Mouse (Mus musculus) E14TG2a.4 (cell line): ENCODE measurements around the gene Doc2g.
A peak's percentile ranks its signal among the peaks of the same experiment; 100 is the strongest.
"Not testable (repeated sequence)": the region's sequence is repeated elsewhere in the genome, so short reads cannot be mapped to it uniquely, and the experiment has no call there.

ENCODE experiments used
- H3K27me3 ChIP-seq: 2 replicates; pipeline ENCODE4 v1.6.1; 2014; ENCODE audit warnings: low read length, control low read depth; ENCODE audit not compliant: insufficient read depth
- H3K36me3 ChIP-seq: 2 replicates; pipeline ENCODE4 v1.6.1; 2014; ENCODE audit warnings: low read length, control low read depth; ENCODE audit not compliant: insufficient read depth
- H3K4me1 ChIP-seq: replicated peaks from 2 replicates; pipeline ENCODE4 v1.6.1; 2014; ENCODE audit warnings: low read depth, low read length, control low read depth
- H3K4me3 ChIP-seq: replicated peaks from 2 replicates; pipeline ENCODE4 v1.5.1; 2014; ENCODE audit warnings: mild to moderate bottlenecking, low read length
- H3K9me3 ChIP-seq: 2 replicates; pipeline ENCODE4 v1.6.1; 2014; ENCODE audit warnings: low read length, control low read depth
- CTCF ChIP-seq: conservative IDR thresholded peaks from 2 replicates; pipeline ENCODE4 v1.5.1; 2014; ENCODE audit warnings: low read length
- NANOG ChIP-seq: IDR thresholded peaks from 2 replicates; pipeline ENCODE4 v1.6.1; 2014; ENCODE audit warnings: borderline replicate concordance, low read length, mixed read lengths
- POU5F1 ChIP-seq: IDR thresholded peaks from 2 replicates; pipeline ENCODE4 v1.6.1; 2014; ENCODE audit warnings: low read length, borderline replicate concordance

Doc2g gene

DNA sequence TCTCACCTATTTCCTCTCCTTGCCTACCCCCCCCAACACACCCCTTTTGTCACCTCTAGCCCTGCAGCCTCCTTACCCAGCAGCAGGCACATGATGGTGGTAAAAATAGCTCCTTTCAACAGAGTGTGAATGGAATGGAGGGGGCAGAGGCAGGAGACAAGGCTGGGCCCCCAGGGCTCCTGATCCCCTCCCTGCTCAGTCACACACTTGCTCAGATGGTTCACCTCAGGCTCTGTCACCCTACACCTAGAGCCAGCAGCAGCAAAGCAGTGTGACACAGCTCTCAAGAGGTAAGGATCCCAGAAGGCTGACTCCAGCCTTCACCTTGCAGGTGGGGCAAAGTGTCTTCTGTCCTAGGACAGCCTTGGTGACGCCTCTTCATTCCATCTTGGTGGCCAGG, at the start of gene Doc2g:
Gene Doc2g, plus strand, starts transcription at position 202 of the 400 bp plus-strand sequence.
- no peak for TF ChIP-seq CTCF
- no peak for TF ChIP-seq POU5F1
- TF ChIP-seq NANOG: no peak
- Histone ChIP-seq H3K27me3 (no peaks in the 10 kb centered on the region; the same call in 1 of the 2 replicates), H3K9me3 (no peaks in the 10 kb centered on the region), H3K4me3 (peak within 1 kb of the TSS; percentile 72), H3K4me1 (peaks cover 69% of the 10 kb centered on the region), H3K36me3 (peaks cover 40% of the 10 kb centered on the region)

DNA sequence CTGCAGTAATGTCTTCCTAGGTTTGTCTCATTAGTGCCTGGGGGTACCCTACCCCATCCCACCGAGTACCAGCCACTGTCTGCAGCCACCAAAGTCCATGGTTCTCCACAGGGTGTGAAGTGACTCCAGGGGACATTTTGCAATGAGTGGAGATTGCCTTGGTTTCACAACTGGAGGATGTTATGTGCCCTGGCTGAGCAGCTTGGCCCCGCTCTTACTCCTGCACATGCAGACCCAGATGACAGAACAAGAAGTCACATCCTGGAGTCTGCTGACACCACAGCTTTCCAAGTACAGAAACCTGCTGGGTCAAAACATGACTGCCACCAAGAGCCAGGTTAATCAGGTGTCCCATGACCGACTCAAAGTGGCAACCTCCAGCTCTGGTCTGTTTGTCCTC, 48.1 kb upstream of the Doc2g start:
- TF ChIP-seq CTCF: no peak
- TF ChIP-seq NANOG: no peak
- TF ChIP-seq POU5F1: no peak
- Histone ChIP-seq H3K4me3 (no peak overlapping the region), H3K36me3 (no peaks in the 10 kb centered on the region), H3K4me1 (peaks cover 4% of the 10 kb centered on the region; the same call in 1 of the 2 replicates), H3K27me3 (peaks cover 20% of the 10 kb centered on the region), H3K9me3 (no peaks in the 10 kb centered on the region)

DNA sequence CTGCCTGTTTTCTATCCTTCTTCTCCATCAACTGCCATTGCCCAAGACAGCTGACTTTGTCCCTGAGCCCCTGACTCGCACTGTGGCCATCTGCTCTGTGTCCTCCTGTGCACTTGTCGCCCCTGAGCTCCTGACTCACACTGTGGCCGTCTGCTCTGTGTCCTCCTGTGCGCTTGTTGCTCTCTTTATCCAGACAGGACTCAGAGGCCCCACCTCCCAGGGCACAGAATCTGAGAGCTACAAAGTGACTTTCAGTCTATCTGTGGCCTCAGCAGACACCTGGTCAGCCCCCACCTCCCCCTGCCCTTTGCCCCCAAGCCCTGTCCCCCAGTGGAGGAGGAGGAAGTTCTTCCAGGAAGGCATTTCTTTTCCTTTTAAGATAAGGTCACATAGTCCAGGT, 47.3 kb upstream of the Doc2g start:
- H3K4me3 ChIP-seq: no peak overlapping the region
- peaks cover 20% of the 10 kb centered on the region for H3K27me3 ChIP-seq
- H3K36me3 ChIP-seq: no peaks in the 10 kb centered on the region
- H3K9me3 ChIP-seq: no peaks in the 10 kb centered on the region
- no peaks in the 10 kb centered on the region for H3K4me1 ChIP-seq
- TF ChIP-seq NANOG (no peak), POU5F1 (no peak), CTCF (no peak)

DNA sequence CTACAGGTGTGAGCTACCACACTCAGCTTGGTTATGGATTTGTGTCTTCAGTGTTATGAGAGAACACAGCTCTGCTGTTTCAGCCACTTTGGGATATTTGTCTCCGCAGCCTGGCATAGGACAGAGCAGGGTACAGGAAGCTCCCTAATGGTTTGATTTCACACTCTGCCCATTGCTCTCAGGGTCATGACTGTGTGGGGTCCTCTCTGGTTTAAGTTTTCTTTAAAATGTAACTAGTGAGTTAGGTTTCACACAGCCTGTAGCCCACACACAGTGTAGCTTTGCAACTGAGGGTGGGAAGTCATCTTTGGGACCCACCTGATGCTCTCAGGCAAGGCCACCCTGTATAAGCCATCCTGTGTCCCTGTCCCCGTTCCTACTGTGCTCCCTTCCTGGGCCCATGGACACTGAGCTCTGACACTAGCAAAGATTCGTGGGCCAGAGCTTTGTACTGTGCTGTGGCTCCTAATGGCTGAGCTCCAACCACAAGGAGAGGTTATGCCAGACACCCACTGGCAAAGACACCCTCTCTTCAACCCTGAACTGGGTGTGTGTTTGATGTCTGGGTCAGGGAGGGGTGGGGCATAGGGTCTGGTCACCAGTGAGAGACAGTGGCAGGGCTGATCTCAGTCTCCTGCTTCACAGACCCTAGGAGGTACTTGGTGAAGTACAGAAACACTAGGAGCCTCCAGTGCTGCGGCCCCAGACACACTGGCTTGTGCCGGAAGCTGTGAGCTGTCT, 45.6 kb upstream of the Doc2g start:
- not testable (repeated sequence) for H3K9me3 ChIP-seq

DNA sequence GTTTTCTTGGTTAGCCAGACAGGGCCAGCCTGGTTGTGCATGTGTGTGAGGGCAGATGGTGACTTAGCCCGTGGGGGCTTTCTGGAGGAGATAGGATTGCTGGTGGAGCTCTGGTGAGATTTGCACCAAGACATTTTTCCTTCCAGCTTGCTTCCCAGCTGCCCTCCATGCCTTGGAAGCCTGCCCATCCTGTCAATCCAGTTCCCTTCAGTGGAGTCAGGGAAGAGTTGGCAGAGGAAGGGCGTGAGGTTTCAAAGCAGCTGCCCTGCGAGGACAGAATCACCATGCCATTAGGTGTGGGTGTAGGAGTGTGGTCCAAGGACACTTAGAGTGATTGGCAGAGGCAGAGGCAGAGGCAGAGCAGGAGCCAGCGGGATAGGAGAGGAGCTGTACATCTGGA, 44.6 kb upstream of the Doc2g start, which contains the start of gene Aldh3b3:
Gene Aldh3b3, plus strand, starts transcription at position 176 of the 400 bp plus-strand sequence.
- Histone ChIP-seq H3K36me3 (no peaks in the 10 kb centered on the region), H3K4me3 (no peak within 1 kb of the TSS), H3K9me3 (no peaks in the 10 kb centered on the region), H3K27me3 (peaks cover 20% of the 10 kb centered on the region), H3K4me1 (no peaks in the 10 kb centered on the region)
- no peak for TF ChIP-seq POU5F1

More for the DNA sequence above, 45.6 kb upstream of the Doc2g start:
- not testable (repeated sequence) for H3K36me3 ChIP-seq, H3K4me1 ChIP-seq, H3K4me3 ChIP-seq
- peaks cover 20% of the 10 kb centered on the region for H3K27me3 ChIP-seq

DNA sequence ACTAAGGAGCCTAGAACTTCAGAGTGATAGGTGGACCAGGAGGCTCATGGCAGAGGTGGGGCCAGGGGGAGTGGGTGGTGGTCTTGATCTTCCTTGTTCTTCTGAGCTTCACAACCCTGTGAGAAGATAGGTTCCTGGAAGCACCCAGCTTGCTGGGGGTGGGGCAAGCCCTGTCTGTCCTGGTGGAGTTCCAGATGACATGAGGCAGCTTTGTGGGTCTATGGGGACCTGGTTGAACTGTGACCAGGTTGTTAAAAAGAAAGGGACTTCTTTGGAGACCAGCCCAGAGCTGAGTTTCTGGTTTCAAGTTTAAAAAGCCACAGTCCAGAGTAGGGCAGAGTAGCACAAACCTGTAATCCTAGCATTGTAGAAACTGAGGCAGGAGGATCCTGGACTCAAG, 44.1 kb upstream of the Doc2g start:
- no peaks in the 10 kb centered on the region for H3K4me1 ChIP-seq
- H3K4me3 ChIP-seq: no peak overlapping the region
- H3K27me3 ChIP-seq: peaks cover 20% of the 10 kb centered on the region
- H3K9me3 ChIP-seq: no peaks in the 10 kb centered on the region
- no peak for TF ChIP-seq NANOG
- no peak for TF ChIP-seq CTCF
- TF ChIP-seq POU5F1: no peak
- H3K36me3 ChIP-seq: no peaks in the 10 kb centered on the region

DNA sequence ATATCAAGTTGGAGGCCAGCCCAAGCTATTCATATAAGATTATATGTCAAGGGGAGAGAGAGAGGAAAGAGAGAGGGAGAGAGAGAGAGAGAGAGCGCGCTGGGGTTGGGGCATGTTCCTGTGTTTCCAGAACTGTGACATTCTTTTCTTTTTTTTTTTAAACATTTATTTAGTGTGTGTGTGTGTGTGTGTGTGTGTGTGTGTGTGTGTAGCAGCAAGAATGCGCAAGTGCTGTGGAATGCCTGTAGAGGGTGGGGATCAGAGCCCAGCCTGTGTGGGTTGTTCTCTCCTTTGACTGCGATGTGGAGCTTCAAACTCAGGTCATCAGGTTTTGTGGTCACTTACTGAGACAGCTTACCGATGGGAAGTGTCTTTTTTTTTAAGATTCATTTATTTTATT, 42.9 kb upstream of the Doc2g start:
- Histone ChIP-seq H3K4me3 (no peak overlapping the region), H3K27me3 (peaks cover 16% of the 10 kb centered on the region), H3K36me3 (no peaks in the 10 kb centered on the region), H3K4me1 (no peaks in the 10 kb centered on the region), H3K9me3 (no peaks in the 10 kb centered on the region)
- no peak for TF ChIP-seq CTCF
- no peak for TF ChIP-seq NANOG
- no peak for TF ChIP-seq POU5F1

DNA sequence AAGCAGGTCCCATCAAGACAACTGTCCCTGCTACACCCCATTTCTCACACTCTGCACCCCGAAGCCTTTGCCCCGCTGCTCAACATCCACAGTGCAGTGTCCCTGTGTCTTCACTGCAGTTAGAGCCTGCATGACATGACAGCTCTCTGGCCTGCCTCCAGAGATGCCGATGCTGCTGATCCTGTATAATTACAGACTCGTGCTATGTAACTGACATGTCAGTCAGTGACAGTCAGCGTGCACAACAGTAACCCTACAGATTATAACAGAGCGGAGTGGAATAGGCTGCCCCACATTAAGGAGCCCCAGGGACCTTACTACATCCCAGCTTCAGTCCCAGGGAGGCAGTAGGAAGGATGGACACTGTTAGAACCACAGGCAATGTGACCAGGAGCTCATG, 41.3 kb upstream of the Doc2g start:
- not testable (repeated sequence) for H3K36me3 ChIP-seq, H3K4me3 ChIP-seq, H3K27me3 ChIP-seq, H3K9me3 ChIP-seq, H3K4me1 ChIP-seq

DNA sequence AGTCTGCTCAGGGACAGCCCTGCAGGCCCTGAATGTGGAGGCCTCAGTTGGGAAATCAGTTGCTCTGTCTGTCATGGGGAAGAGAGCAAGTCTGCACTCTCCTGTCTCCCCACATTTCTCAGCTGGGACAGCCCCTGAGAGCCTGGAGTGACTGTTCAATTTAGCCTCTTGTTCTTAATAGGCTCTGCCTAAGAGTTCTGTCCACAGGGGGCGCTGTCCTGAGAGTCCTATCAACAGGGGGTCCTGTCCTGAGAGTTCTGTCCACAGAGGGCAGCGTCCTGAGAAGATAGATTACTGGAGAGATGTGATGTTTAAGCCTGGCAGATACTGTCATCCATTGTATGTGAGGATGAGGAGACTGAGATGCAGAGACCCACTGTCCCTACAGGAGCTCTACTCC, 40.6 kb upstream of the Doc2g start:
- H3K4me3 ChIP-seq: no peak overlapping the region
- no peaks in the 10 kb centered on the region for H3K36me3 ChIP-seq
- TF ChIP-seq POU5F1 (no peak), CTCF (peak; percentile 41), NANOG (no peak)
- no peaks in the 10 kb centered on the region for H3K4me1 ChIP-seq
- peaks cover 5% of the 10 kb centered on the region; the same call in 1 of the 2 replicates for H3K27me3 ChIP-seq
- no peaks in the 10 kb centered on the region for H3K9me3 ChIP-seq
